Mouse (Mus musculus) testis, adult 2 months (tissue): ENCODE results near the gene Lrch1. TPM values are rescaled to one million over a fixed set of nuclear protein-coding genes. Genes with fewer than 3 reads are reported as not detected.

ENCODE experiments used
- H3K27ac ChIP-seq: fragments of 200-500 bp; 2 replicates; pipeline ENCODE4 v1.5.1; 2012; ENCODE audit warnings: low read depth, low read length; ENCODE audit not compliant: control insufficient read depth, insufficient read depth
- H3K27me3 ChIP-seq: fragments of 200-500 bp; 2 replicates; pipeline ENCODE4 v1.6.1; 2012; ENCODE audit warnings: mild to moderate bottlenecking, low read length, moderate library complexity; ENCODE audit not compliant: control insufficient read depth, insufficient read depth
- H3K36me3 ChIP-seq: fragments of 200-500 bp; 2 replicates; pipeline ENCODE4 v1.6.1; 2012; ENCODE audit warnings: mild to moderate bottlenecking, low read length; ENCODE audit not compliant: control insufficient read depth, insufficient read depth
- H3K4me1 ChIP-seq: fragments of 200-500 bp; 2 replicates; pipeline ENCODE4 v1.6.1; 2012; ENCODE audit warnings: low read length; ENCODE audit not compliant: control insufficient read depth, insufficient read depth
- H3K4me3 ChIP-seq: fragments of 200-500 bp; 2 replicates; pipeline ENCODE4 v1.5.1; 2012; ENCODE audit warnings: low read depth, mild to moderate bottlenecking, low read length, moderate library complexity, mixed read lengths; ENCODE audit not compliant: control insufficient read depth
- CTCF ChIP-seq: fragments of 200-500 bp; IDR thresholded peaks from 2 replicates; pipeline ENCODE4 v1.5.1; 2012; ENCODE audit warnings: low read depth, mild to moderate bottlenecking, inconsistent platforms, low read length, moderate library complexity; ENCODE audit not compliant: control insufficient read depth, insufficient read depth, insufficient replicate concordance
- POLR2A ChIP-seq: fragments of 200-500 bp; IDR thresholded peaks from 2 replicates; pipeline ENCODE4 v1.6.1; 2012; ENCODE audit warnings: low read depth, mild to moderate bottlenecking, inconsistent platforms, low read length, moderate library complexity; ENCODE audit not compliant: control insufficient read depth
- polyA plus RNA-seq: library from polyadenylated mRNA; depleted of rRNA; stranded (reverse); fragments of >200 nt; gene quantifications from 2 replicates; pipeline ENCODE4 v1.2.3, GENCODE M21; 2012; rRNA removed

Lrch1 gene
- polyA plus RNA-seq, 1 experiment: 1.6 TPM

- TF ChIP-seq CTCF (no peak), POLR2A (no peak)
- Histone ChIP-seq H3K36me3 (no peaks in the 10 kb centered on the region), H3K27ac (no peak overlapping the region), H3K4me3 (no peak overlapping the region), H3K27me3 (no peaks in the 10 kb centered on the region), H3K4me1 (no peaks in the 10 kb centered on the region)
Measured at GRCm38 (mm10) chr14:74723541-74723940, 224.1 kb downstream of the Lrch1 start.

- H3K4me1 ChIP-seq: no peaks in the 10 kb centered on the region
- TF ChIP-seq POLR2A (no peak), CTCF (no peak)
Measured at GRCm38 (mm10) chr14:74709054-74709453, 238.6 kb downstream of the Lrch1 start.

More at GRCm38 (mm10) chr14:74709054-74709453, 238.6 kb downstream of the Lrch1 start:
- no peak overlapping the region for H3K4me3 ChIP-seq
- H3K27ac ChIP-seq: no peak overlapping the region
- H3K27me3 ChIP-seq: no peaks in the 10 kb centered on the region
- no peaks in the 10 kb centered on the region for H3K36me3 ChIP-seq

Other genes with a start within 250 kb of the Lrch1 start
- gene Esd, start 215.6 kb downstream of the Lrch1 start, polyA plus RNA-seq: 10.8 and 11.5 TPM in 2 replicates
- gene Rubcnl, start 68.2 kb upstream of the Lrch1 start, polyA plus RNA-seq: 1.0 and 1.1 TPM in 2 replicates
- 36.3 and 42.3 TPM in 2 replicates for gene Lrrc63, start 183.0 kb upstream of the Lrch1 start, polyA plus RNA-seq
- 0.68 and 0.90 TPM in 2 replicates for gene Lcp1, start 183.2 kb upstream of the Lrch1 start, polyA plus RNA-seq